Comparison of ENCODE assay signal across 22 mouse cellular contexts in the genomic region with DNA sequence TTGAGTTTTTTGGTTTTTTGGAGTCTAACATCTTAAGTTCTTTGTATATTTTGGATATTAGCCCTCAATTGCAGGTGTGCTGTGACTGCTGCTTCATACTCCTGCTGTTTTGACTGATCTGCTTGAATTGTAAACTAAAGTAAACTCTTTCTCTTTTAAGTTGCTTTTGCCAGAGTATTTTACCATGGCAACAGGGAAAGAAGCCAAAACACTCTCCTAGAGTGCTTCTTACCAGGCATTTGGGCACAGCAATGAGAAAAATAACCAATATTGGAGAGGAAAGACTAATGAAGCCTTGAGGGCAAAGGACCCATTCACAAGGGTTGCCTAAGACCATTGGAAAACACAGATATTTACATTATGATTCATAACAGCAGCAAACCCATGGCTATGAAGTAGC.
DNase-seq lines count a peak whose midpoint lies in the region; ATAC-seq and TF ChIP-seq lines count a peak whose summit lies in the region.
"Had no signal": no experiment of that assay in that cellular context is flagged by ENCODE, and none has a peak within 500 bp of the region (broad histone marks: within the 10 kb centered on the region; RNA-seq: fewer than 3 reads in every experiment).

No protein-coding gene starts in this region.

- no peak for TF ChIP-seq CTCF in midbrain, postnatal 0 days (IDR thresholded peaks at IDR 0.05)

- ATAC-seq in midbrain, postnatal 0 days (ENCODE audit: low FRiP score), result no peak
- no peak for ATAC-seq in midbrain, embryonic 13.5 days
- ATAC-seq: forebrain, embryonic 15.5 days; intestine, embryonic 16.5 days had no signal

- intact Hi-C loops in heart, postnatal 25 days (cut with DNase I), result no loop called here

- H3K9ac ChIP-seq in midbrain, postnatal 0 days (replicated peaks; ENCODE audit: low read length, poor library complexity, severe bottlenecking), result no peak overlapping the region
- no peak overlapping the region for H3K9ac ChIP-seq in midbrain, embryonic 13.5 days (replicated peaks)
- H3K9ac ChIP-seq: forebrain, embryonic 15.5 days; neural tube, embryonic 15.5 days had no signal

- H3K27ac ChIP-seq in midbrain, postnatal 0 days (ENCODE audit: low read depth, low read length), result no peak overlapping the region
- no peak overlapping the region for H3K27ac ChIP-seq in midbrain, embryonic 13.5 days
- H3K27ac ChIP-seq: embryonic facial prominence, embryonic 10.5 days; forebrain, embryonic 15.5 days; kidney, postnatal 0 days; layer of hippocampus, adult 2 months; macrophage; neural tube, embryonic 15.5 days had no signal

- no peaks in the 10 kb centered on the region for H3K9me3 ChIP-seq in midbrain, postnatal 0 days (ENCODE audit: low read length)
- H3K9me3 ChIP-seq in midbrain, embryonic 13.5 days, result no peaks in the 10 kb centered on the region
- H3K9me3 ChIP-seq: embryonic facial prominence, embryonic 10.5 days; forebrain, embryonic 15.5 days; neural tube, embryonic 15.5 days had no signal

- no peaks in the 10 kb centered on the region for H3K4me1 ChIP-seq in midbrain, postnatal 0 days (ENCODE audit: insufficient read depth, low read length)
- no peaks in the 10 kb centered on the region for H3K4me1 ChIP-seq in midbrain, embryonic 13.5 days (replicated peaks)
- H3K4me1 ChIP-seq: embryonic facial prominence, embryonic 10.5 days; neural tube, embryonic 15.5 days had no signal

- no peaks in the 10 kb centered on the region for H3K36me3 ChIP-seq in midbrain, postnatal 0 days (ENCODE audit: insufficient read depth, low read length)
- H3K36me3 ChIP-seq in midbrain, embryonic 13.5 days, result no peaks in the 10 kb centered on the region
- H3K36me3 ChIP-seq: embryonic facial prominence, embryonic 10.5 days; forebrain, embryonic 15.5 days; neural tube, embryonic 15.5 days had no signal

- H3K4me3 ChIP-seq in midbrain, postnatal 0 days (ENCODE audit: low read depth, low read length), result no peak overlapping the region
- no peak overlapping the region for H3K4me3 ChIP-seq in midbrain, embryonic 13.5 days (replicated peaks)
- H3K4me3 ChIP-seq: embryonic facial prominence, embryonic 10.5 days; forebrain, embryonic 15.5 days; layer of hippocampus, adult 2 months; myocyte; neural tube, embryonic 15.5 days had no signal

- no peaks in the 10 kb centered on the region for H3K27me3 ChIP-seq in midbrain, postnatal 0 days (ENCODE audit: insufficient read depth, low read length)
- no peaks in the 10 kb centered on the region for H3K27me3 ChIP-seq in midbrain, embryonic 13.5 days
- H3K27me3 ChIP-seq: forebrain, embryonic 15.5 days; neural tube, embryonic 15.5 days had no signal

- DNase-seq in kidney, adult 9 months, result peak; percentile 19
- DNase-seq in kidney, adult 18-20 months, result no peak
- DNase-seq in midbrain, postnatal 0 days (ENCODE audit: low spot score), result peak; percentile 24
- peak; percentile 71 for DNase-seq in fibroblast of lung, adult 2 months (ENCODE audit: low read depth)
- peak; percentile 16 for DNase-seq in telencephalon, adult 2 months (ENCODE audit: low read depth, low spot score)
- no peak for DNase-seq in gastrocnemius, postnatal 4 days (ENCODE audit: low spot score in 2 of 2)
- no peak for DNase-seq in heart, postnatal 25 days (ENCODE audit: low spot score)
- DNase-seq: adrenal gland, postnatal 36 days; cerebellum, adult 8-10 months; gastrocnemius, postnatal 25 days; thymus, adult 2 months had no signal

- H3K4me2 ChIP-seq in midbrain, postnatal 0 days (ENCODE audit: low read depth, low read length, poor library complexity, severe bottlenecking), result no peak overlapping the region
- no peak overlapping the region for H3K4me2 ChIP-seq in midbrain, embryonic 13.5 days (replicated peaks)
- H3K4me2 ChIP-seq: forebrain, embryonic 15.5 days; liver, embryonic 11.5 days; midbrain, embryonic 11.5 days; neural tube, embryonic 15.5 days had no signal

Comparison
In these comparisons a context has a peak if more than half of its experiments do, and no peak if none do; other contexts are left out.
1. DNase-seq: peak in kidney, adult 9 months (single experiment), midbrain, postnatal 0 days (single experiment), fibroblast of lung, adult 2 months (single experiment) and telencephalon, adult 2 months (single experiment); none in kidney, adult 18-20 months (single experiment), gastrocnemius, postnatal 4 days (0 of 2) and heart, postnatal 25 days (single experiment).